Mouse (Mus musculus): ENCODE measurements at regions not wholly inside any gene's neighbourhood (a gene's known extent, or its start where the extent isn't known, plus 50 kb on each side); places are given as distances from the start of the nearest gene placed in this dataset.

DNA sequence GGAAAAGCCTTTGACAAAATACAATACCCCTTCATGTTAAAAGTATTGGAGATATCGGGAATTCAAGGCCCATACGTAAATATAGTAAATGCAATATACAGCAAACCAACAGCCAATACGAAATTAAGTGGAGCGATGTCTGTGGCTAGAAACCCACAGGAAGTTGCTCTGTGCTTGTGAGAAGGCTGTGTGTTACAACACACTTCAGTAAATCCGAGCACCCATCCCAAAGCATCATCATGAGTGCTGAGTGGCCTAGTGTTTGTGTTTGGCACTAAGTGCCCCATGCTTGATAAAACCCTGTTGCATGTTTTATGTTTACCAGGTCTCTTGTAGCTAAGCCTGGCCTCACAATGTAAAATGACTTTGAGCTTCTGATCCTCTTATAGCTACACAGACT is 194.3 kb downstream of the Ankrd16 start:
- 86% methylated on average over 5 of the region's 5 CpGs for WGBS
- Histone ChIP-seq H3K9ac (no peak overlapping the region), H3K27me3 (no peaks in the 10 kb centered on the region), H3K4me3 (replicated peaks) (no peak overlapping the region), H3K36me3 (no peaks in the 10 kb centered on the region), H3K27ac (replicated peaks) (no peak overlapping the region), H3K4me1 (no peaks in the 10 kb centered on the region), H3K9me3 (replicated peaks) (no peaks in the 10 kb centered on the region), H3K4me2 (replicated peaks) (no peak overlapping the region)
- no peak for ATAC-seq (ENCODE audit: insufficient number of reproducible peaks, low FRiP score, low TSS enrichment, low read depth)

DNA sequence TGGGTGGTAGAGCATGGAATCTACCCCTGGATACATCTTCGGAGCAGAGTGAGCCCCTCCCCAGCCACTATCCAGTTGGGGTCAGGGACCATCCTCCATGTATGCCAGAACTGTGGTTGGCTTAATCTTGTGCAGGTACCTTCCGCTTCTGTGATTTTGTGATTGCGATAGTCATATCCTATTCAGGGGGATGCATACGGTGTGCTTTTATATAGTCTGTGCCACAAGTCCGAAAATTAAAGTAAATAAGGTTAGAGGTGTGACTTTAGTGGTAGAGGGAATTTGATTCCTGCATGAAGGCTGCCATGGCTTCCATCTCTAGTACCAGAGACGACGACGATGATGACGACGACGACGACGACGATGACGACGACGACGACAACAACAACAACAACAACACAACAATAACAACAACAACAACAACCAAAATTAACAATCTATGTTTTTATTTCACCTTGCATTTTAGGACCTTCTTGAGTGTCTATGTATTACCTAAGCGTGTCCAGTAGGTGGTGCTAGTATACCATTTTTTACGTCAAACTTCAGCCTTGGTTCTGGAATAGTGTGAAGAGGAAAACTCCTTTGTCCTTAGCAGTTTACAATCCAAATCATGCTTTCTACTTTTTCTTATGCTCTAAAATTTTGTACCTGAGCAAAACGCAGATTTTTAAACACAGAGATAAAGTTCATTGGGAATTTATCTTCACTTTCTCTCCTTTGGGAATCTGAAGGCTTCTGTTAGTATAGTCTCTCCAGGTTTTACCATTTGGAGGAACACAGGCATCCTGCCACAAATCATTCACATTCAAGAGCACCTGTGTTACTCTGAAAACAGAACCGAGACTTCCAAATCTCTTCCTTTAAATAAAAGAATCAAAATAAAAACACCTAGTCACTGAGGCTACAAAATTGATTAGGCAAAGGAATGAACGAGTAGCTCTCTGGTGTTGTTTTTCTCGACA is 224.5 kb downstream of the Ankrd16 start:
- H3K9me3 ChIP-seq (replicated peaks) = no peaks in the 10 kb centered on the region
- H3K9ac ChIP-seq = no peak overlapping the region
- 34% methylated on average over 24 of the region's 24 CpGs for WGBS
- no peak overlapping the region for H3K4me3 ChIP-seq (replicated peaks)
- H3K4me2 ChIP-seq (replicated peaks) = no peak overlapping the region
- H3K4me1 ChIP-seq = no peaks in the 10 kb centered on the region
- no peak for ATAC-seq (ENCODE audit: insufficient number of reproducible peaks, low FRiP score, low TSS enrichment, low read depth)
- H3K27ac ChIP-seq (replicated peaks) = no peak overlapping the region
- no peaks in the 10 kb centered on the region for H3K36me3 ChIP-seq
- no peaks in the 10 kb centered on the region for H3K27me3 ChIP-seq

DNA sequence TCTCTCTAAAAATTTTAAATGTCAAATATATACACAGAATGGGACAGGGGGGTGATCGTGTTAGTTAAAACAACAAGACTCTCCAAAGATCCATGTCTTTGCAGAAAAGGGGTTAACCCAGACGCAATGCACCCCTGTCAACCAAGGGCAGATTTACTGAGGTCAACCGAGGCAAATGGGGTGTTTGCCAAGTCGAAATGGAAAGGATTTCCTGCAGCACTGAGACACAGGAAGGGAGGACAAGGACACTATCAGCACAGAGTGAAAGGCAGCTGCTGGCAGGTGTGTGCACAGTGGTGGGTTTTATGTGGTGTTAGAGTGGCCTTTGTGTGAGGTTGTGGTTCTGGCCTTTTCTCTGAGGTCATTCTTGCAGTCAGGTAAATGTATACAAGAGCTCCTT is 226.7 kb downstream of the Ankrd16 start:
- Histone ChIP-seq H3K9ac (no peak overlapping the region), H3K4me1 (no peaks in the 10 kb centered on the region), H3K4me3 (replicated peaks) (no peak overlapping the region), H3K4me2 (replicated peaks) (no peak overlapping the region), H3K27ac (replicated peaks) (no peak overlapping the region), H3K27me3 (no peaks in the 10 kb centered on the region), H3K9me3 (replicated peaks) (no peaks in the 10 kb centered on the region), H3K36me3 (no peaks in the 10 kb centered on the region)
- 55% methylated on average over 4 of the region's 4 CpGs for WGBS
- no peak for ATAC-seq (ENCODE audit: insufficient number of reproducible peaks, low FRiP score, low TSS enrichment, low read depth)

DNA sequence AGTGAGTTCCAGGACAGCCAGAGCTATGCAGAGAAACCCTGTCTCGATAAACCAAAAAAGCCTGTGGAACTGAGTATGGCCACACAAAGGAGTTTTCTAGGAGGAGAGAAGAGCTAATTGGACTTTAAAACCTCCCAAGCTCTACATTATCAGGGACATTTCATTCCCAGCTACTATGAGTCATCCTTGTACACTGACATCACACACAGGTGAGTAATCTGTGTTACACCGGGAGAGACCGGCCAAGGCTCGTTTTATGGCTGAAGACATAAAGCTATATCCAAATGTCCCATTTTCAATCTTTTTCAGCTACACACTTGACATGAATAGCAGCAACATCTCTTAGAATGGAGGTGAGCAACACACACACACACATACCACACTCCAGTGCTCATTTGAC is 229.5 kb downstream of the Ankrd16 start:
- WGBS = 88% methylated on average over 4 of the region's 4 CpGs
- Histone ChIP-seq H3K9ac (no peak overlapping the region), H3K4me1 (0 out of 2 replicates have a peak, but pooled peaks cover 7% of the 10 kb centered on the region), H3K4me3 (replicated peaks) (no peak overlapping the region), H3K27ac (replicated peaks) (no peak overlapping the region), H3K9me3 (replicated peaks) (no peaks in the 10 kb centered on the region), H3K4me2 (replicated peaks) (no peak overlapping the region), H3K27me3 (no peaks in the 10 kb centered on the region), H3K36me3 (no peaks in the 10 kb centered on the region)
- no peak for ATAC-seq (ENCODE audit: insufficient number of reproducible peaks, low FRiP score, low TSS enrichment, low read depth)

DNA sequence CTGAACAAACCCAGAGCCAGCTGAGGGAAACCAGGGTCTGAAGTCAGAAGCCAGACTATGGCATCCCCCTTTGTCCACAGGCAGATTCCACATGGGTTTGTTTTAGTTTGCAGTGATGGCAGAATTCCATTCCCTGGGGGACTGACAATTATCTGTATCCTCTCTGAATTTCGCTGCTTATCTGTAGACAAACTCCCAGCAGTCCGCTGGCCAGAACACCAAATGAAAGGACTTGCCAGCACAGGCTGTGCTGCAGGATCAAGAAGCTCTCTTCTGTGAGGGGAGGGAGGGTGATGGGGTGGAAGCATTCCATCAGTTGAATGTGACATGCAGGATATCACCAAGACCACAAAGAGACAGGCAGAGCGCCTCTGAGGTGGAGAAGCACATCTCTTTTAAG is 233.8 kb downstream of the Ankrd16 start:
- H3K9ac ChIP-seq = no peak overlapping the region
- H3K4me2 ChIP-seq (replicated peaks) = no peak overlapping the region

DNA sequence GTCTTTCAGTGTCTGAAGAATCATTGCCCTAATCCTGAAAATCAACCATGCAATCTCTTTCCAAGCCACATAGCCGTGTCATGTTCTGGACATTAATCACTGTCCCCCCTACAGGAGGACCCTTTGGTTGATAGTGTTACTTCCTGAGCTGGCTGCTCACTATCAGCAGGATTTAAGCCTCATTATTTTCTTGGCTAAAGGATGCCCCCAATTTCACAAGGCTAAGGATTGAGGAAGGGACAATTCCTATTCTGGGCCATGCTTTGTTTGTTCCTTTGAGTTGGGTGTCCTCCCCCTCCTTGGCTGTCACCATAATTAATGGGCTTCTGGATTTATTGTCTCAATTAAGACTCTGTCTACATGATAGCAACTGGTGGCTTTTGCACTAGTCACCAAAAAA is 241.9 kb downstream of the Ankrd16 start:
- no peak overlapping the region for H3K9ac ChIP-seq
- H3K4me2 ChIP-seq (replicated peaks) = no peak overlapping the region
- no peaks in the 10 kb centered on the region for H3K36me3 ChIP-seq
- H3K9me3 ChIP-seq (replicated peaks) = no peaks in the 10 kb centered on the region
- ATAC-seq (ENCODE audit: insufficient number of reproducible peaks, low FRiP score, low TSS enrichment, low read depth) = no peak
- no peaks in the 10 kb centered on the region for H3K4me1 ChIP-seq
- H3K27me3 ChIP-seq = no peaks in the 10 kb centered on the region
- H3K27ac ChIP-seq (replicated peaks) = no peak overlapping the region
- 58% methylated on average over 1 of the region's 1 CpGs for WGBS
- no peak overlapping the region for H3K4me3 ChIP-seq (replicated peaks)

More for the DNA sequence above, 233.8 kb downstream of the Ankrd16 start:
- H3K9me3 ChIP-seq (replicated peaks) = no peaks in the 10 kb centered on the region
- ATAC-seq (ENCODE audit: insufficient number of reproducible peaks, low FRiP score, low TSS enrichment, low read depth) = no peak
- H3K27ac ChIP-seq (replicated peaks) = no peak overlapping the region
- 35% methylated on average over 3 of the region's 3 CpGs for WGBS
- no peaks in the 10 kb centered on the region for H3K27me3 ChIP-seq
- 0 out of 2 replicates have a peak, but pooled peaks cover 7% of the 10 kb centered on the region for H3K4me1 ChIP-seq
- H3K4me3 ChIP-seq (replicated peaks) = no peak overlapping the region
- H3K36me3 ChIP-seq = no peaks in the 10 kb centered on the region

DNA sequence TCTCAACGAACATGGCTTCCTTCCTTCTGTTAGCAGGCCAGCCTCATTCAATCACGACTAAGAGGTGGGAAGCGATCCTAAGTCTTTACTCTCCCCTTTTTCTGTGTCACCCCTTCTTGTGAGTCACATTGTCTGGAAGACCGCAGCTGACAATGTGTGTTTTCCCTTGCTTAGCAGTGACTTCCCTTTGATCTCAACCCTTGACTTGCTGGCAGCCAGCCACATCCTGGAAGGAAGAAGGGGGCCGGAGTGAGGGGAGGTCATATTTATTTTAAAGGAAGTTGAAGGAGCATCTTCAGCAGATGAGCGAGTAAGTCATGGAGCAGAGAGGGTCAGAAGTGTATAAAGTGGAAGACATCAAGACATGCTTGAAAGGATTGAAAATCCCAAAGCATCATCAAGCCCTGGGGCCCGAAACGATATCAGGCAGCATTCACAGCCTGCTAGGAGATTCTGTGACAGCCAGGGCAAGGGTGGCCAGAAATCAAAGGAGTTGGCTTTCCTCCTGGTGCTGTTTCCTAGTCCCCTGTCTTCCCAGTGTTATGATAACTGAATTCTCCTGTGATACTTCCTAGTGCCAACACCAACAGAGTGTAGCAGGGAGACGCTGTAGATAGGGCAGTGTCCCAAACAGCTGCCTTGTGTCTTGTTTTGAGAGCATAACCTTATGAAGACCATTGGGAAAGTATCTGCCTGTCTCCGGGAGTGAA is 245.9 kb downstream of the Ankrd16 start:
- Histone ChIP-seq H3K27me3 (no peaks in the 10 kb centered on the region), H3K4me1 (no peaks in the 10 kb centered on the region), H3K9ac (no peak overlapping the region), H3K27ac (replicated peaks) (no peak overlapping the region), H3K36me3 (no peaks in the 10 kb centered on the region), H3K4me3 (replicated peaks) (no peak overlapping the region), H3K4me2 (replicated peaks) (no peak overlapping the region), H3K9me3 (replicated peaks) (no peaks in the 10 kb centered on the region)
- no peak for ATAC-seq (ENCODE audit: insufficient number of reproducible peaks, low FRiP score, low TSS enrichment, low read depth)
- WGBS = 63% methylated on average over 10 of the region's 10 CpGs

DNA sequence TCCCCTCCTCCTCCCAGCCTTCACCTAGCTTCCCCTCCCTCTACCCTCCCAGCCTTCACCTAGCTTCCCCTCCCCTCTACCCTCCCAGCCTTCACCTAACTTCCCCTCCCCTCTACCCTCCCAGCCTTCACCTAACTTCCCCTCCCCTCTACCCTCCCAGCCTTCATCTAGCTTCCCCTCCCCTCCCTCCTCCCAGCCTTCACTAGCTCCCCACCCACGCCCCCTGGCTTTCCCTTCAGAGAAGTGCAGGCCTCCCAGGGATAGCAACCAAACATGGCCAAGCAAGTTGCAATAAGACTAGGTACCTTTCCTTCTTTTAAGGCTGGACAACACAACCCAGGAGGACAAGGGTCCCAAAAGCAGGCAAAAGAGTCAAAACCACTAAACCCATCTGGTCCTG is 248.5 kb downstream of the Ankrd16 start:
- H3K9ac ChIP-seq = no peak overlapping the region
- WGBS = 73% methylated on average over 1 of the region's 1 CpGs

DNA sequence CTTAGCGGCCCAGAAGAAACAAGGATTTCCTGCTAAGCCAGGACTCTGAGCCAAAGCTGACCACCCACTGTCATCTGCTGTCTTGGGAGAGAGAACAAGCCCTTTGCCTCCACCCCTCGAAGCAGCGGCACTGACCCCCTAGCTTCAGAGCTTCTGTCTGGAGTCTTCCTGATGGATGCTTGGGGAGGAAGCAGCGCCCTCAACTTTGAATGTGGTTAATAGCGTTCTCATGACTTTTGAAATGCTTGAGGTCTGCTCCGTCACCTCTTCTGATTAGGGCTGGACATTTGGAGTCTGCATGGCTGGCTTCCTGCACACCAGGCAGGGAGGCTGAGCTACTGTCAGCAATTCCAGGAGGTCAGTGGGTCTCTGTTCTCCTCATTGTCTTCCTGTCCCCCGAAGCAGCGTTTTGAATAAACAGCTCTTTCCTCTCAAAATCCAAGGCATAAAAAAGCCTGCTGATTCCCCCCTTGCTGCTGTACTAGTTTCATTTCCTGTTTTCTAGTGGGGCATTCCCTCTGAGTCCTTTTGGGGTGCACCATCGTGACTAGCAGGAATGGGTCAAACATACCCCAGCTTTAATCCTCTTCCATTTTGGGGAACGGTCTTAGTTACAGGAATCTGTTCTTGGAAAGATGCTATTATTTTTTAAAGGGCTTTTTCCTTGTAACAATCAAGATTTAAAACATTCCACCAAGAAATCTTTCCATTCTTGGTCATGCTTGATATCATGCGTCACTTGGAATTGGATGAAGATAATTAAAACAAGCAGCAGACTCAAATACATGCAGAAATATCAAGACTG is 256.0 kb downstream of the Ankrd16 start:
- peak overlapping the region; percentile 77 for H3K27ac ChIP-seq (replicated peaks)
- peak overlapping the region; percentile 38 for H3K4me2 ChIP-seq (replicated peaks)
- no peak overlapping the region for H3K9ac ChIP-seq
- H3K27me3 ChIP-seq = no peaks in the 10 kb centered on the region
- H3K9me3 ChIP-seq (replicated peaks) = no peaks in the 10 kb centered on the region
- H3K36me3 ChIP-seq = no peaks in the 10 kb centered on the region
- 0 out of 2 replicates have a peak, but pooled peaks have one; percentile 47 for ATAC-seq (ENCODE audit: insufficient number of reproducible peaks, low FRiP score, low TSS enrichment, low read depth)
- H3K4me1 ChIP-seq = peaks cover 10% of the 10 kb centered on the region; the same call in 1 of the 2 replicates
- 35% methylated on average over 11 of the region's 11 CpGs for WGBS
- peak overlapping the region; percentile 12 for H3K4me3 ChIP-seq (replicated peaks)

More for the DNA sequence above, 248.5 kb downstream of the Ankrd16 start:
- Histone ChIP-seq H3K36me3 (no peaks in the 10 kb centered on the region), H3K4me3 (replicated peaks) (no peak overlapping the region), H3K27ac (replicated peaks) (no peak overlapping the region), H3K27me3 (no peaks in the 10 kb centered on the region), H3K4me2 (replicated peaks) (no peak overlapping the region), H3K4me1 (no peaks in the 10 kb centered on the region), H3K9me3 (replicated peaks) (no peaks in the 10 kb centered on the region)
- ATAC-seq (ENCODE audit: insufficient number of reproducible peaks, low FRiP score, low TSS enrichment, low read depth) = no peak

DNA sequence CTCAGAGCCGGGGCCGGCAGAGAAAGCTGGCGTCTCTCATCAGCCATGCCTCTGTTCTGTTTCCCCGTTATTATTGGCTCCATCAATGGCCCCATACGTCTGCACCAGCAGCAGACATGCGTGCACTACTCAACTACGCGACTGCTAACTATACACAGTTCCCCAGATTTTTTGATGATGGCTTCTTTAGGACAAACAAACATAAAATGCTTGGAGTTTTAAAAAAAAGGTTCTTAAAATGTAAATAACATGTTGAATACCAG is 256.6 kb downstream of the Ankrd16 start:
- no peaks in the 10 kb centered on the region for H3K27me3 ChIP-seq
- H3K4me1 ChIP-seq = peaks cover 10% of the 10 kb centered on the region; the same call in 1 of the 2 replicates
- H3K9ac ChIP-seq = no peak overlapping the region
- H3K9me3 ChIP-seq (replicated peaks) = no peaks in the 10 kb centered on the region
- H3K27ac ChIP-seq (replicated peaks) = peak overlapping the region; percentile 77; the same call in 1 of the 2 replicates
- WGBS = 24% methylated on average over 8 of the region's 8 CpGs
- ATAC-seq (ENCODE audit: insufficient number of reproducible peaks, low FRiP score, low TSS enrichment, low read depth) = peak; percentile 75
- H3K4me2 ChIP-seq (replicated peaks) = peak overlapping the region; percentile 38
- no peaks in the 10 kb centered on the region for H3K36me3 ChIP-seq
- peak overlapping the region; percentile 12; the same call in 1 of the 2 replicates for H3K4me3 ChIP-seq (replicated peaks)

DNA sequence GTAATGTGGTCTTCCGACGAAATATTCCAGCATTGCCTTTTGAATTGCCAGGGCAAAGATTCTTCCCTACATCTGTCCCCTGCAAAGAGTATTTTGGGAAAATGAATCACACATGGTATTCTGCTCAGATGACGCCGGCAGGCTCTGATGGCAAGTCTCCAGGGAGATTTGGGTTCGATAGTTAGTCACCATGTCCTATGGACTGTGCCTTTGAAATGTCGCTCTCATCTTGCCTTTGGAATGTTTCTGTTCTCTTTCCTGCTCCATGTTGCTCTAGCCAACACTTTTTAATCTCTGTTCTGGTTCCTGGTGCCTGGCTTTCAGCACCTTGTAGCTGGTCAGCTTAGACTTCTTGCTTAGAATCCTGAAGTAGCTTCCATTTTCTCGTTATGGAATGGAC is 252.3 kb downstream of the Itga8 start:
- ATAC-seq (ENCODE audit: insufficient number of reproducible peaks, low FRiP score, low TSS enrichment, low read depth) = no peak
- Histone ChIP-seq H3K27me3 (no peaks in the 10 kb centered on the region), H3K4me2 (replicated peaks) (no peak overlapping the region; the same call in 1 of the 2 replicates), H3K4me1 (no peaks in the 10 kb centered on the region), H3K36me3 (no peaks in the 10 kb centered on the region), H3K27ac (replicated peaks) (no peak overlapping the region), H3K4me3 (replicated peaks) (no peak overlapping the region), H3K9me3 (replicated peaks) (no peaks in the 10 kb centered on the region), H3K9ac (no peak overlapping the region)
- WGBS = 30% methylated on average over 7 of the region's 7 CpGs
